Mouse (Mus musculus): ENCODE data around the gene Cst12.
A peak's percentile ranks its signal among the peaks of the same experiment; 100 is the strongest.
"Not testable (repeated sequence)": the region's sequence is repeated elsewhere in the genome, so short reads cannot be mapped to it uniquely, and the experiment has no call there.

The Cst12 gene

DNA sequence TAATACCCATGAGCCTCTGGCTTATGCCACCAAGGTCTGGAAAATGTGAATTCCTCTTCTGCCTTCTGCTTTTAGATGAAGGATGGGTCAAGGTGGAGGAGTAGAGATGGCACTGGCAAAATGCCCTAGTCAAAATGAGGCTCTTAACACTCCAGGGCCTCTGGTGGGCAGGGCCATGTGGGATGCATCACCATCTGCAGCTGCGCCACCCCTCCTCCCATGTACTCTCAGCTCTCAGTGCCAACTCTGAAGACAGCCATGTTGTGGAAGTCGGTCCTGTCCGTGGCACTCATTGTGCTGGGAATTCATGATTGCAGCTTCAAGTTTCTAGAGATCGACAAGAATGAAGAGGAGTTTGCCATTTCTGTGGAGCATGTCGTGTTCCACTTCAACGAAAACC is at the start of gene Cst12:
TSS of gene Cst12 (plus strand) at position 220 of the 400 bp plus-strand sequence.
- no peak for DNase-seq

DNA sequence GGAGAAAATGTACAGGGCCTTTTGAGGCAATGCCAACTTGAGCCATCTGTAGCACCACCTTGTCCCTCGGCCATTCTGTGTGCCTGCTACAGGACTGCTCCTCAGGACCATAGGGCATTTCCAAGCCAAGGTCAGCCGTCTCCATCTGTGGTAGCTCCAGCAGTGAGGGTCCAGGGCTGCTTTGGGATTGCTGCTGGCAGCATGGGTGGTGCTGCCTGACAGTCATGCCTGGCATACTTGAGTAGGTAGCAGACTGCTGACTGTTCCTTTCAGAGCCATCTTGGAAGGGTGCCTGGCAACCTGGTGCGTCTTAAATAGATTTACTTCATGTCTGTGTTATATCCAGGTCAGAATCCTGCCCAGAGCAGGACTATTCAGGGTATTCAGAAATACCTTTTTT is 46.2 kb upstream of the Cst12 start:
- no peak for DNase-seq

DNA sequence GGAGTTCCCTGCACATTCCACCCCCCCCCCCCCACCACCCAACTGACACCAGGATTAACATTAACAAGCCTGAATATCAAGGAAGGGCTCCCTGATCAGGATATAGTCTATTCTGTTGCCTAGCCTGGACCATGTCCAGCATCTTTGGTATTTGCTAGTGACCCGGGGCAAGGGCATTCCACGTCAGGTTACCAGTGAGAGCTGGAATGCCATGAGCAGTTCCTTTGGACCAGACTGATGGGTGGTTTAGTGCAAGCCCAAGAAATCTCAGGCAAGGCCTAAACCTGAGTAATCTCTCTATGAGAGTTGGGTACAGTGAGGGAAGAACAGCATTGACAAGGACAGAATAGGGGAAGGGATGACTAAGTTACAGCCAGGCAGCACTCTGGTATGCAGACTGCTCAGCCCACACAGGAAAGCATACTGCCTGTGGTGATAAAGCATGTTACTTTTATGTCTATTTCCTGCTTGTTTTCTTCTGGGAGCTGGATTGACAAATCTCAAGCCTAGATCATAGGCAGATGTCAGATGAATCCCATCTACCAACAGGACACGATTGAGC is 45.2 kb upstream of the Cst12 start:
- no peak for DNase-seq

DNA sequence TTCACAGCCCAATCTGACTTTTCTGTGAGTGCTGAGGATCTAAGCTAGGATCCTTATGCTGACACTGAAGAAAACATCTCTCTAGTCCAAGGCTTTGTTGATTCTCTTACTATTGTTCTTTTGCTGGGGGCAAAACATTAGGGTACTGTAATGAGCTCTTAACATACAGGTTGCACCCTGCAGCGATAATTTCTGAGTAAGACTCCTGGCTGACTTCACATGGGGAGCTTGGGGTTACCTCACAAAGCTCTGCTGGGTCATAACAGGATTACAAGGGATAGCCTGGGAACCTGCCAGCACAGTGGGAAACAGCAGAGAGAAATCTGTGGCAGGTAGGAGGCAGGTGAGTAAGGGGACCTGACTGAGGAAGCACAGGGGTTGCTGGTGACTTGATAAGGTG is 39.1 kb upstream of the Cst12 start, which contains the start of gene Cstl1:
TSS of gene Cstl1 (plus strand) at position 301 of the 400 bp plus-strand sequence.
- no peak for DNase-seq

DNA sequence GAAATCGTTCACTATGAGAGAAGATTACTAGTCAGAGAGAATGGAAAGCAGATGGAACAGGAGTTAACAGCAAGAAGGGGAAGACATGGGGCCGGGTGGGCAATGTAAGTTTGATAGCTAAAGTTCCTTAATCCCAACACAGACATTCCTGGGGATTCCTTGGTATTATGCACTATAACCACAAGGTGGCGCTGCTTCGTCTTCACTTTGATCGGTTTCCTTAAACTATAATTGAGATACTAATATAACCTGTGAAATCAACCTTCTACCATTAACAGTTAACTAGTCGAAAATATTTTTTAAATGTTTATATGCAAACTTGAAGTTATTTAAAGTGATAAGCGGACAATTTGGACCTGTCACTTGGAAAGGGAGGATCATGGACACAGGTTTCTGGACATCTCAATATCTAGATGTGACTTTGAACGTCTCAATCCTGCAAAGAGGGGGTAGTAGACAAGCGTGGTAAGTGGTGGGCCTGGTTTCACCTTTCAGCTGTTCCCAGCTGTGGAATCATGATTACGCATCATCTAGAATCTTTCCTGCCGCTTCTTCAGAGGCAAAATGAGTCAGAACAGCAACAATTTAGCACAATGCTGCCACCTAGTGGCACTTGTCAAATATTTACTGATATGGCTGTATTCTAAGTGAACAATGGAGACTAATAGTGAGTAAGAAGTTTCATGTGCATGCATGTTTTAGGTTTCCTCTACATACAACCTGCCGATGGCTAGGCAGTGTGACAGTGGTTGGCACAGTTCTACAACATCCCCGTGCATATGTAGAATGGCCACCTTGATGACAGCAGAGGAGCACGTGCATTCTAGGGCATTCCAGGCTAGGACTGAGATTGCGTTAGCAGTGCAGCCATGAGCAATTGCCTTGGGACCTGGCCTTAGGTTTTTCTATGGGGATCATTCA is 37.0 kb upstream of the Cst12 start:
- DNase-seq: peak; percentile 68

DNA sequence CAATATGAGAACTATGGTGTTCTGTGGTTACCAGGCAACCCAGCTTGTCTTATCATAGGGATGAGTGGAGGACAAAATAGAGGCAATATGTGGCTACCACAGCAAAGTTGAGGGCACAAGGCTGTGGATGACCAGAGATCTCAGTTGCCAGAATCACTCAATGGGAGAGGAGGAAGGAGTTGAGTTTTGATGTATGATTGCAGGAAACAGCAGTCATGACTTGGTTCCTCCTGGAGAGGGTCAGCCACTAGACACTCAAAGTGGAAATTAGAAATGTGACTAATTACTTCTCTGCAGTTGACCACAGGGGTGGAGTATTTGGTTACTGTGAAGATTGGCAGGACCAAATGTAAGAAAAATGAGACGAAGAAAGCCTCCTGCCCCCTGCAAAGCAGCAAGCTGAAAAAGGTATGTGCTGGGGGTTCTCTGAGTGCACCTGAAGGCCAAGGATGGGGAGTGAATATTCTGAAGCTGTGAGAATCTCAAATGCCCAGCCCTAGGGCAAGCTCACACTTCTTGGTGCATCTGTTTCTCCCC is 34.8 kb upstream of the Cst12 start:
- no peak for DNase-seq

DNA sequence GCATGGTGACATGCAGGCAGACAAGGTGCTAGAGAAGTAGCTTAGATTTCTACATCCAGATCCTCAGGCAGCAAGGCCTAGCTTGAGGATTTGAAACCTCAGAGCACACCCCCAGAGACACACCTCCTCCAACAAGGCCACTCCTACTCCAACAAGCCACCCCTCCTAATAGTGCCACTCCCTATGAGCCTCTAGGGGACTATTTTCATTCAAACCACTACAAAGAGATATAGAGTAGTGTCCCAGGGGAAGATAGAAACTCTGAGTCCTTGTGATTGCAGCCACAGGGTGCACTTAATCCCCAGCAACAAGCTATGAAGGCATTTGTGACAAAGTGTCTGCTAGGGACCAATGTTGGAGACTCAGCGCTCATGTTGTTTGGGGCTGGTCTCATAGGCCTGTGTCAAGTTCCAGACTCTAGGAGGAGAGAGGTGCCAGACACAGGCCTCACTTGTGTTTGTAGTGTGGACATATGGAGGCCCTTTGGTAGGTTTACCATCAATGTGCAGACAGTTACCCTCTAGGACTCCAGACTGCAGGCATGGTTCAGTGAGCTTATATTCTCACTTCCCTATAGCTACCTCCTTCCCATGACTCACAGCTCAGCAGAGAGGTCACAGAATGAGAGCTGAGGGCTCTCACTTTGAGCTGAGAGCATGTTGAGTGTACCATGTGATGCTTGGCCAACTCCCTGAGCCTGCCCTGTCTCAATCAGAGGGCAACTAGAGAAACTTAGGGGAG is 25.3 kb upstream of the Cst12 start:
- DNase-seq: no peak

DNA sequence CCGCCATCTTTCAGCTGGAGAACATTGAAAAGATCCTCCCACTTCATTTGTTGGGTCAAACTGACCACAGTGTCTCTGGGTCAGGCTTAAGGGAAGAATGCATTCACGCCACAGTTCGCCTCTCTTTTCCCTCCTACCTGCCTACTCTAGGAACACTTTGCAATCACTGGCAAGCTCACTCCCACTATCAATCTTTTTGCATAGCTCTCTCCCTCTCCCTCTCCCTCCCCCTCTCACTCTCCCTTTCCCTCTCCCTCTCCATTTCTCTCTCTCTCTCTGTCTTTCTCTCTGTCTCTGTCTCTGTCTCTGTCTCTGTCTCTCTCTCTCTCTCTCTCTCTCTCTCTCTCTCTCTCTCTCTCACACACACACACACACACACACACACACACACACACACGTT is 17.8 kb upstream of the Cst12 start, which contains the start of gene Cst11:
TSS of gene Cst11 (minus strand) at position 101 of the 400 bp plus-strand sequence.
- DNase-seq: not testable (repeated sequence)

DNA sequence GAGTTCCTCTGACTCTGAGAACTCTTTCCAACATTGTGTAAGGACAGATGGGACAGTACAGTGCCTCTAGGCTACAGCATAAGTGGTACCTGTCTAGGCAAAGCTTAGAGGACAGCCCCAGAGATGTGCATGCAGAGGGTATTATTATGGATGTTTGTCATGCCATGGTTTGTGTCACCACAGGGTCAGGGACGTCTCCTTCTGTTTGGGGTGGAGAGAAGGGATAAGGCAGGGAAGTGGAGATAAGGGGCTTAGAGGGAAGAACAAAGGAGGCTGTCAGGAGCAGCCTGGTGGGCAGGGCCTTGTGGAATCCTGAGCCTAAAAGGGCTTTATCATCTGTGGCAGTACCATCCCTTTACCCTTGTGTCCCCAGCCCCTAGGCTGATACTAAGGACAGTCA is 7.5 kb upstream of the Cst12 start, which contains the start of gene 8030411F24Rik:
TSS of gene 8030411F24Rik (plus strand) at position 301 of the 400 bp plus-strand sequence.
- no peak for DNase-seq

DNA sequence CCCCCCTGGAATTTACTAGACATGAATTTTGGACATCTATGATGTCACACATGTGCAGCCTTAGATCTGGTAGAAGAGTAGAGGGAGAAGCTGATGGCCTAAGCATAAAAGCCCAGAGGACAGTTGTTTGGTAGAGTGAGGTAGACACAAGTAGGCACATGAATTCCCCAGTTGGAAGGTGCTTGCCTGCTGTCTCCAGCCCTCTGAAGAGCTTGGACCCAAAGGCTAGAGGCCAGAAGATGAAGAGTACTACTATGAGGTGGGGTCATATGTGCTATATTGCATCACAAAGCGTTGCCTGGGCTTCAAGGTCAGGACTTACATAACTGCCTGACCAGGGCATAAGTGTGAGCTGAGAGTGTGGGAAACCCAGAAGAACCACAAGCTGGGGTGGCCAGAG is 9.3 kb downstream of the Cst12 start, which contains the start of gene Cst8:
TSS of gene Cst8 (plus strand) at position 301 of the 400 bp plus-strand sequence.
- DNase-seq: no peak

DNA sequence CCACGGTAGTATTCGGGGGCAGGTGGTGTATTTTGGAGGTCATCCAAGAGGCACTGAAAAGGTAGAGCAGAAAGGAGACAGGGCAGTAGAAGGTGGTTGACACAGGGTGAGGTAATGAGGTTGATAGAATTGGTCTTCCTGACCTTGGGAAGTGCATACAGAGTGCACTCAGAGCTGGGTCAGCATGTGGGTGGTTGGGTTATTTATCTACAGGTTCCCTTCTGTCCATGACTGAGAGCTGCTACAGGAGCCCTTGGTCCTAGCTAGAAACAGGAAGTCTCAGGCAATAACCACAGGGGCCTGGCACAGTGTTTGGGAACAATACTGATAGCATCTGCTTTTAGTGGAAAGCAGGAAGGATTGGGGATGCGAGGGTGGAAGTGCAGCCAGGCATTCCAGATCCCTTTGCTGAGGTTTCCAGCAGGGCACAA is 12.3 kb downstream of the Cst12 start:
- DNase-seq: no peak

DNA sequence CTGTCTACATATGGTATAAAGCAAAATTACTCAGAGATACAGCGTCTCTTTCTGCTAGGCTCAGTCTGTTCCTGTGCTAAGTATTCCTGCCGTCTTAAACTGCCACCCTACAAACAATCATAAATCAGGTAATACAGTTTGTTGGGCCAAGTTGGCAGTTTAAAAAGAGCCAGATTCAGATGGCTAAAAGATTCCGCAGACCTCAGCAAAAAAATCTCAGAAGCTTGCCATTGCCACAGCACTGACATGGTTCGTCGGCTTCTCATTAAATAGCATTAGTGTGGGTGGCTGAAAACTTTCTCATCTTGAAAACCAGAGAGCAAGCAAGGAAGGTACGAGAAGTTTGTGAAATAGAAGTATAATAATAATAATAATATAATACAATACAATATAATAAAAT is 17.5 kb downstream of the Cst12 start:
- DNase-seq: no peak

DNA sequence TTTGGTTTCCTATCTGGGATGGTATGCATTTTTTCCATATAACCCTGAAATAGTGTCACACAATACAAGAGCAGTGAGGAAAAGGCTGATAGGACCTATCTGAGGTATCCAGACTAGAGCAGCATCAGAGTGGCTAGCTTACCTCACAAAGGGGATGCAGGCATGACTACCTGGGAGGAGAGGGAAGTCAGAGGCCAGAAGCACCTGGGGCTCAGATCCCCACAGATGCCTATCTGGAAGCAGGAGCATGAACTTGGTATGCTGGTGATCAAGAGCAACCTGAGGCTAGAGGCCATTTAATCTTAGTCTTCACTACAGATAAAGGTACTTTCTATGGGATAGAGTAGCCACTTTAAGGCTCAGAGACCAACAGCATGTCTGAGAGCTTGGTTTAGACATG is 30.7 kb downstream of the Cst12 start, which contains the start of gene Cst13:
TSS of gene Cst13 (plus strand) at position 173 of the 400 bp plus-strand sequence.
- no peak for DNase-seq

DNA sequence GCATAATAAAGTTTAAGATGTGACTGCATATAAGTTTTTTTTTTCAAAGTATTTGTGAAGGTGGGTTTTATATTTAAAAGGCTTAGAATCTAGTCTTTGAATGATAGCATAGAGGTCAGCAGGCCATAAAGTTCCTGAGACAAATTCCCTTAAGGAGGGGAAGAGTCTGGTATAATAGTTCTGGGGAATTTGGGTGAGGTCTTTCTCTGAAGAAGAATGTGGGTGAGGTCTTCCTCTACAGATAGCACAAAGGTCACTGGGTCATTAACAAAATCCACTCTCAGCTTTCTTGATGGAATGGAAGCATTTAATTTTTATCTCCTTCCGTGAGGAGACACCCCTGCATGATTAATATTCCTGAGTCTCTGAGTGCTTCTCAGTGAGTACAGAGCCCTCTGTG is 36.8 kb downstream of the Cst12 start:
- no peak for DNase-seq

DNA sequence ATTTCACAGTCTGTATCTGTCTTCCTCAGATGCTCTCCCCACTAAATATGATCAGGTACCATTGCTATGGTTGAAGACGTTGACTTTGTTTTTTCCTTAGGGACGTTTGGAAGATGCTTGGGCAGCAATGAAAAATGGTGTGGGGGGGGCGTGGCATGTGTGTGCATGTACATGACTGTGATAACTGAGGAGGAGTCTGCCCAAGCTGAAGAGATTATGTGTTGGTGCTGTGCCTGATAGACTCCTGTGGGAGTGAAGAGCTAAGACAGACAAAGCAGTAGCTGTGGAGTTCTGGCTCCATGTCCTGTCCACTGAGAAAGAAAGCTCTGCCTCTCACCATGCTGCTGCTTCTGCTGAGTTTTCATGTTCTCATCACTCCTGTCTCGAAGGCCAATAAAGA is 45.8 kb downstream of the Cst12 start, which contains the start of gene Cst9:
TSS of gene Cst9 (plus strand) at position 236 of the 400 bp plus-strand sequence.
- DNase-seq: no peak

DNA sequence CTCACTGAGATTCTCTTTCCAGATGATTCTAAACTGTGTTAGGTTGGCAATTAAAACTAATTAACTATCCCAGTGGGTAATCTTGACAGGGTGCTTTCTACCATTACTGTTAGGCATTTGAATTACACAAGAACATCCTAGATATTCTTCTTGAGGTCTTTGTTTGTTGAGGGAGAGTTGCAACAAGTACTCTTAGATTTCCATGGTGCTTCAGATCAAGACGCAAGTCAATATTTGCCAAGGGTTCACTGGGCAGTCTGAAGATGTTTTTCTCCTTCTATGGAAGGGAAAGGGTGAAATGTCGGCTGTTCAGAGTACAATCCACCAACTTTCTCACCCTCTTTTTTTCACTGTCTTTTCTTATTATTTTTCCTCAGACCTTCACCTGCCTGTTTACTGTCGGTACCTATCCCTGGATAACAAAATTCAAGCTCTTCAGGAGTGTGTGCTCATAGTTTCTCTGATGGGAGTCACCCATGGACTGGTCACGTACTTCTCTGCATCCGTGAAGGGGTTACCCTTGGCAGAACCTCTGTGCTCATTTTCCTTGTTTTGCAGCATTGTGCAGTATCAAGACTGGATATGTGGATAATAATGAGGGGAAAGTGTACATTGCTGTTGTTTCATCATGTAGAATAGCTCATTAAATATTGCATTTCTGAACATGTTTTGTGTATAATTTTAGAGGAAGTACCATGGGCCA is 49.1 kb downstream of the Cst12 start:
- DNase-seq: no peak

DNA sequence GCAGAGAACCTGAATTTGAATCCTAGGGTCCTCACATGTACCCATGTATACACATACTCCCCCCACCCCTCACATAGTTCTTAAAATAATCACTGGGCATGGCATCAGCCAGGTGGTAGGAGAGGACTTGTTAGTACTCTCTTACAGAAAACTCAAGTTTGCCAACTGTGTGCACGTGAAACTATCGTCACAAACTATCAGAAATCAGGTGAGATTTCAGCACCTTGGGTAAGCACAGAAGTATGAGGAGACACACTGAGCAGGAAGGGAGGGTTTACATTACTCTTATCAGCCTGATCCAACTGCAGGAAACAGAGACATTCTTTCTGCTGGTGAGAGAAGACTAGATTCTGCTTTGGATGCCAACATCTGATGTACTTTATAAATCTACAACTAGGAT is 50.1 kb downstream of the Cst12 start:
- no peak for DNase-seq
